Mouse (Mus musculus) cerebellum, postnatal 36 days (tissue): ENCODE results near the gene Capn15.

Experiments used
- DNase-seq, 2 experiments: peaks; one replicate each; pipeline ENCODE4 v3.0.0; 2021 to 2022; ENCODE audit warnings: mixed read lengths in 2 of 2

The Capn15 gene

GRCm38 (mm10) chr17:25918037-25918750, 67.4 kb downstream of the Capn15 start:
- DNase-seq = no peak

GRCm38 (mm10) chr17:25916931-25917647, 68.5 kb downstream of the Capn15 start:
- DNase-seq = no peak

GRCm38 (mm10) chr17:25914295-25914694, 71.3 kb downstream of the Capn15 start:
- peak; percentile 25 to 39 for DNase-seq

- DNase-seq = no peak
Measured at GRCm38 (mm10) chr17:25913877-25914275, 71.7 kb downstream of the Capn15 start.

DNA sequence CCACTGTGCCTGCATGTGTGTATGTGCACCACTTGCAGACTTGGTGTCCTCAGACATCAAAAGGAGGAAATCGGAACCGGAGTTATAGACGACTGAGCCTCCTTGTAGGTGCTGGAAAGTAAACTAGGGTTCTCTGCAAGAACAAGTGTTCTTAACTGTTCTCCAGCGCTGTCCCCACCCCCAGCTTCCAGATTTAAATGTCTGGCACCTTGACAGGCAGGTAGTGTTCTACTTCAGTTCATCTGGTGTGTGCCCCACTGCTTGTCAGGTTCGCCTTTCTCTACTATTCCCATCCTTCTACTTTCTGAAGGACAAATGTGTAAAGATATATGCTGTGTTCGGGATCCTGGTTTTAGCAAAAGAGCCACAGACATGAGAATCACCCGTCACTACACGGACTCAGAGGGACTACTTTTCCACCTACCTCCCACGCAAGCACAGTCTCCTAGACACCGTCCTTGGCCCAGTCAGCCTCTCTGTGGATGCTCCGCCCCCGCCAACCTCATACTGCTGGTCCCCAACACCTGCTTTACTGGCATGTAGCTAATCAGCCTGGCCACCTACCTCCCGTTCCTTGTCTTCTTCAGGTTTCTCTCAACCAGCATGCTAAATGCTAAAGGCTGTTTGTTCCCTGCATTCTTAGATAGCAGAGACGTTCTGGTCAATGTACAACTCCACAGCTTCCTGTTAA, 72.3 kb downstream of the Capn15 start:
- DNase-seq = peak; percentile 72 to 75

GRCm38 (mm10) chr17:25911816-25912215, 73.8 kb downstream of the Capn15 start:
- DNase-seq = peak; percentile 73 to 75
